Mouse (Mus musculus): ENCODE data around the gene Ampd2. TPM values are rescaled to one million over a fixed set of nuclear protein-coding genes. Genes with fewer than 3 reads are reported as not detected.

Ampd2 gene
- total and polyA plus RNA-seq, 3 experiments = 28.3 to 85.9 (median 55.8) TPM

- Histone ChIP-seq H3K9me3 (replicated peaks; ENCODE audit: low read length) (no peaks in the 10 kb centered on the region), H3K79me2 (replicated peaks; ENCODE audit: control insufficient read depth, extremely low read depth, insufficient read depth, poor library complexity, severe bottlenecking) (no peaks in the 10 kb centered on the region), H3K4me1 (ENCODE audit: control insufficient read depth in 1 of 2, insufficient read depth in 2 of 2) (peaks cover 4 to 48% of the 10 kb centered on the region in 2 experiments), H3K9ac (ENCODE audit: insufficient read depth, low read depth) (peak within 1 kb of the TSS; percentile 67), H3K4me3 (replicated peaks in 1 of 3; ENCODE audit: low read depth in 2 of 3, low read length in 2 of 3, poor library complexity in 1 of 3) (peak within 1 kb of the TSS; percentile 65 to 79 (median 66)), H3K27ac (ENCODE audit: insufficient read depth, low read depth) (peak within 1 kb of the TSS; percentile 80), H3K27me3 (replicated peaks) (no peaks in the 10 kb centered on the region), H3K4me2 (ENCODE audit: insufficient read depth, low read depth, poor library complexity, severe bottlenecking) (peak within 1 kb of the TSS; percentile 77), H3K36me3 (replicated peaks in 1 of 2; ENCODE audit: control insufficient read depth in 1 of 2, insufficient read depth in 1 of 2, low read length in 1 of 2) (peaks cover 0 to 16% of the 10 kb centered on the region in 2 experiments)
- TF ChIP-seq JUND (conservative IDR thresholded peaks at IDR 0.05; ENCODE audit: low read depth, low read length) (no peak), TBP (conservative IDR thresholded peaks at IDR 0.05; ENCODE audit: low read depth, low read length) (peak; percentile 91), POLR2AphosphoS2 (IDR thresholded peaks at IDR 0.05; ENCODE audit: low read depth, low read length) (peak; percentile 54; the same call in 1 of the 2 replicates), USF1 (IDR thresholded peaks at IDR 0.05; ENCODE audit: low read depth, low read length) (no peak), MXI1 (IDR thresholded peaks at IDR 0.05; ENCODE audit: low read depth, low read length) (peak; percentile 71; the same call in 1 of the 2 replicates), ZKSCAN1 (IDR thresholded peaks at IDR 0.05; ENCODE audit: borderline replicate concordance, low read depth, low read length) (no peak), KAT2A (IDR thresholded peaks at IDR 0.05; ENCODE audit: insufficient replicate concordance, low read length) (0 out of 2 replicates have a peak, but pooled peaks have one; percentile 20), NRF1 (IDR thresholded peaks at IDR 0.05; ENCODE audit: low read depth, low read length) (peak; percentile 86), HCFC1 (IDR thresholded peaks at IDR 0.05; ENCODE audit: low read depth, low read length) (peak; percentile 79), POLR2A (IDR thresholded peaks at IDR 0.05; ENCODE audit: low read depth, low read length) (peak; percentile 81), ZMIZ1 (IDR thresholded peaks at IDR 0.05; ENCODE audit: low read depth, low read length) (peak; percentile 72; the same call in 1 of the 2 replicates), ZC3H11A (IDR thresholded peaks at IDR 0.05; ENCODE audit: low read depth, low read length) (no peak), EP300 (IDR thresholded peaks at IDR 0.05; ENCODE audit: low read length) (no peak), MAZ (IDR thresholded peaks at IDR 0.05; ENCODE audit: low read depth, low read length) (0 out of 2 replicates have a peak, but pooled peaks have one; percentile 38), NELFE (IDR thresholded peaks at IDR 0.05; ENCODE audit: low read depth, low read length) (peak; percentile 70), MAFK (IDR thresholded peaks at IDR 0.05; ENCODE audit: insufficient replicate concordance, low read length) (peak; percentile 100), IRF4 (IDR thresholded peaks at IDR 0.05; ENCODE audit: low read depth, low read length) (no peak; the same call in 1 of the 2 replicates), UBTF (IDR thresholded peaks at IDR 0.05; ENCODE audit: low read depth, low read length) (no peak), BHLHE40 (IDR thresholded peaks at IDR 0.05; ENCODE audit: low read depth, low read length) (no peak), ETS1 (conservative IDR thresholded peaks at IDR 0.05; ENCODE audit: low read depth, low read length) (peak; percentile 69), SIN3A (IDR thresholded peaks at IDR 0.05; ENCODE audit: low read length) (peak; percentile 96), MYC (IDR thresholded peaks at IDR 0.05; ENCODE audit: low read depth, low read length) (no peak), MEF2A (IDR thresholded peaks at IDR 0.05; ENCODE audit: borderline replicate concordance, low read depth, low read length) (no peak), ELF1 (IDR thresholded peaks at IDR 0.05; ENCODE audit: low read depth, low read length) (peak; percentile 99), SMC3 (IDR thresholded peaks at IDR 0.05; ENCODE audit: low read depth, low read length) (no peak), ZNF384 (IDR thresholded peaks at IDR 0.05; ENCODE audit: low read depth, low read length) (no peak), TCF12 (IDR thresholded peaks at IDR 0.05; ENCODE audit: low read depth, low read length) (peak; percentile 86)
- DNase-seq (ENCODE audit: extremely low read depth) = peak; percentile 97
- in situ Hi-C loops (cut with MboI; ENCODE audit: low pct_ligation_motif_present, low pct_unique_long_range_greater_than_20kb, low sequenced_read_pairs) = no loop called here
- dilution Hi-C loops (cut with MboI; ENCODE audit: extremely low pct_ligation_motif_present, extremely low pct_unique_long_range_greater_than_20kb, low sequenced_read_pairs) = no loop called here
These were observed 41.9 kb downstream of the Ampd2 start, which contains the start of gene Gstm4 for GRCm38 (mm10) chr3:108044394-108045140. Gene Gstm4, minus strand, starts transcription at chr3:108044894.

Data from CH12.LX (cell line).